Mouse (Mus musculus) hematopoietic multipotent progenitor cell, adult 10-12 weeks (in vitro differentiated cells): ENCODE measurements around the gene Mcfd2. TPM values are rescaled to one million over a fixed set of nuclear protein-coding genes. Genes with fewer than 3 reads are reported as not detected.

ENCODE experiments used
- polyA plus RNA-seq: library from polyadenylated mRNA; stranded (reverse); fragments of >175 nt; gene quantifications from 2 replicates; pipeline ENCODE4 v1.2.3, GENCODE M21; 2012; ENCODE audit warnings: low replicate concordance

Gene Mcfd2
- polyA plus RNA-seq = 4.7 and 11.6 TPM in 2 replicates

DNA sequence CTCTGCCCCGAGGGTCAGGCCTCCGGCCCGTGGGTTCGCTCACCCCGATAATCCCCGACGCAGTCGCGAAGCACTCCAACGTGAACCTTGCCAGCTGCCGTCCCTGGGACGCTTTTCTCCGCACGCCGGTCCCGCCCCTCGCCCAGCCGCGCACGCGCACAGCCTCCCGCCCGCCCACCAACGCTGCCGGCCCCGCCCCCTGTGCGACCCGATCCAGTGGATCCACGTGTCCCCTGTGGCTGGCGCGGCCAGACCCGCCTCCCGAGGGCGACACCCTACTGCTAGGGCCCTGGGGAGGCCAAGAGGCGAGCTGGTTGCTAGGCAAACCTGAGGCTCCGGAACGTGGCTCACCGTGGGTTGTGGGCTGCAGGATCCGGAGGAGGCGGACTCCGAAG lies at the start of gene Mcfd2:
Gene Mcfd2 (minus strand): TSS at position 144 of the 395 bp plus-strand sequence.

DNA sequence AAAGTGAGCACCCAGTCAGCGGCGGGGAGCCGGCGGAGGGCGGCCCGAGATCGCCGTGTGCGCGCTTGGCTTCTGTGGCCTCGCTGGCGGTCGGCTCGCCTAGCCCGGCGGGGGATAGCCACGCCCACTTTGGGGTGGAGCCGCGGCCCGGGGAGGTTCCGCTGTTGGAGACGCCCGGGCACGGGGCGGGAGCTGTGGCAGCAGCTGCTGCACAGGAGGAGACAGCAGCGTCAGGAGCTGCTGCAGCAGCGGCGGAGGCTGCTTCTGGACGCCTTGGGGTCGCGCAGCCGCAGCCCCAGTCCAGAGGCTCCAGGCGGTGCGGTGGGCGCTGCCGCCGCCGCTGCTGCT lies 16.9 kb upstream of the Mcfd2 start, which contains the start of gene Ttc7:
Gene Ttc7 (plus strand): TSS at position 181 of the 348 bp plus-strand sequence.

Other genes starting within 250 kb of the Mcfd2 start
- gene Pigf, start 240.5 kb downstream of the Mcfd2 start, polyA plus RNA-seq = 1.8 and 5.8 TPM in 2 replicates
- 1.5 and 2.7 TPM in 2 replicates for gene Cript, start 240.4 kb downstream of the Mcfd2 start, polyA plus RNA-seq
- gene Socs5, start 158.3 kb downstream of the Mcfd2 start, polyA plus RNA-seq = 27.0 and 36.8 TPM in 2 replicates
- 113 and 249 TPM in 2 replicates for gene Ttc7, start 17.0 kb upstream of the Mcfd2 start, polyA plus RNA-seq
- gene Stpg4, start 161.8 kb upstream of the Mcfd2 start, polyA plus RNA-seq = 0.17 TPM in 1 of 2 replicates, not detected in the other
- gene Calm2, start 181.0 kb upstream of the Mcfd2 start, polyA plus RNA-seq = 9.2 and 50.2 TPM in 2 replicates